Mouse (Mus musculus): ENCODE results near the gene Chaf1a. TPM values are rescaled to one million over a fixed set of nuclear protein-coding genes. Genes with fewer than 3 reads are reported as not detected.
A peak's percentile ranks its signal among the peaks of the same experiment; 100 is the strongest.

Chaf1a gene
- total and polyA plus RNA-seq, 2 experiments from 2014 or later: 2.7 to 2.8 TPM

DNA sequence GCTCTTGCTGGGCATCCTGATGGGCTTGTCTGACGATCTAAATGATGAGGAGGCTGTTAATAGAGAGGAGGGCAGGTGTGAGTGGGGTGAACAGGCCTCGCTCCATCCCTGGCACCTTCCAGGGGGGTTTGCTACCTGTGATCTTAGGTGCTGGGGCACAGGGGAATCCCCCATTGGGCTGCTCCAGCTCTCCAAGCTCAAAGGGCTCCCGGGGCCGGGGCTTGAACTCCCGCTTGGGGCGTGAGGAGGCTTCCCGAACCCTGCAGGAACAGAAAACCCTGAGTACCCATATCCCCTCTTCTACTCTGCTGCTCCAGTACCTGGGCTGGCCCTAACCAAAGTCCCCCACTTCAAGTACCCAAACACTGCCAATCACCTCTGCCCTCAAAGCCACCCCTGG lies 22.4 kb upstream of the Chaf1a start:
- 92% methylated on average over 7 of the region's 7 CpGs for WGBS
- ATAC-seq (ENCODE audit: low FRiP score) (0 out of 2 replicates have a peak, but pooled peaks have one; percentile 3), DNase-seq (ENCODE audit: low spot score) (no peak)
- Histone ChIP-seq H3K9me3 (ENCODE audit: low read length) (no peaks in the 10 kb centered on the region), H3K27ac (ENCODE audit: low read depth, low read length) (peak overlapping the region; percentile 14; the same call in 1 of the 2 replicates), H3K27me3 (ENCODE audit: insufficient read depth, low read length) (no peaks in the 10 kb centered on the region), H3K4me1 (ENCODE audit: insufficient read depth, low read length) (0 out of 2 replicates have a peak, but pooled peaks cover 3% of the 10 kb centered on the region), H3K4me2 (ENCODE audit: low read depth, low read length, poor library complexity, severe bottlenecking) (no peak overlapping the region), H3K9ac (replicated peaks; ENCODE audit: low read length, poor library complexity, severe bottlenecking) (no peak overlapping the region), H3K4me3 (ENCODE audit: low read depth, low read length) (no peak overlapping the region), H3K36me3 (ENCODE audit: insufficient read depth, low read length) (peaks cover 50% of the 10 kb centered on the region)
- no peak for TF ChIP-seq CTCF (IDR thresholded peaks at IDR 0.05)

GRCm38 (mm10) chr17:56018347-56019131 lies 21.7 kb upstream of the Chaf1a start:
- no peak overlapping the region for H3K4me2 ChIP-seq (ENCODE audit: low read depth, low read length, poor library complexity, severe bottlenecking)
- H3K9me3 ChIP-seq (ENCODE audit: low read length): no peaks in the 10 kb centered on the region
- peak; percentile 70 for TF ChIP-seq CTCF (IDR thresholded peaks at IDR 0.05)
- DNase-seq (ENCODE audit: low spot score) (peak; percentile 66), ATAC-seq (ENCODE audit: low FRiP score) (peak; percentile 55)
- 73% methylated on average over 20 of the region's 20 CpGs for WGBS
- H3K27ac ChIP-seq (ENCODE audit: low read depth, low read length): peak overlapping the region; percentile 14; the same call in 1 of the 2 replicates
- H3K27me3 ChIP-seq (ENCODE audit: insufficient read depth, low read length): no peaks in the 10 kb centered on the region
- H3K4me1 ChIP-seq (ENCODE audit: insufficient read depth, low read length): 0 out of 2 replicates have a peak, but pooled peaks cover 3% of the 10 kb centered on the region
- H3K4me3 ChIP-seq (ENCODE audit: low read depth, low read length): no peak overlapping the region
- peaks cover 51% of the 10 kb centered on the region for H3K36me3 ChIP-seq (ENCODE audit: insufficient read depth, low read length)
- no peak overlapping the region for H3K9ac ChIP-seq (replicated peaks; ENCODE audit: low read length, poor library complexity, severe bottlenecking)

DNA sequence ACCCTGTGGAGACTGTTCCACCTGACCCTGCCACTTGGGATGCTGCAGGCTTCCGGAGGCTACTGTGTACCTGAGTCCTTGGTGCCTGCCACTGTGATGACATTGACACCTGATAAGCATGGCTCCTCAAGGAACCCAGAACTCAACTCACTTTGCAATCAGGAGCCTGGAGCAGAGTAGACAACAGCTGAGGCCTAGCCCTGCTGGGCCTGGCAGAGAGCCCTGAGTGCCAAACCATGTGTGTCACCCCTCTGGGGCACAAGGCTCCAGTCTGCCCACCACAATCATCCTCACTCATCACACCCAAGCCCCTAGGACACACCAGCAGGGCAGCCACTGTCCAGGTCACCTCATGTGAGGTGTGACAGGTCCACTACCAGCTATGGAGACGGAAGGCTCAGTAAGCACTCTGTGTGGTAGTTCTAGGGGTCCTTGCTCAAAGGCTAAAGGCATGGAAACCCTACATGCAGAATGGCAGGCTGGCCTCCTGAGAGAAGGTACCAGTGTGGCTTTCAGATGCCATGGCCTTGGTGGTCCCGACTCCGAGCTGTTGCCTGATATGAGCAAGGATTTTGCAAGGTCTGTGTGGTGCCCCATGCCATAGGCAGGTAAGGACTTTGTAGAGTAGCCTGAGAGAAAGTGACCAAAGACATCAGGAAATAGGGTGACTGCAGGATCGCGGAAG lies 19.7 kb upstream of the Chaf1a start:
- ATAC-seq (ENCODE audit: low FRiP score) (no peak), DNase-seq (ENCODE audit: low spot score) (no peak)
- Histone ChIP-seq H3K9me3 (ENCODE audit: low read length) (no peaks in the 10 kb centered on the region), H3K9ac (replicated peaks; ENCODE audit: low read length, poor library complexity, severe bottlenecking) (no peak overlapping the region), H3K27ac (ENCODE audit: low read depth, low read length) (peak overlapping the region; percentile 47; the same call in 1 of the 2 replicates), H3K4me3 (ENCODE audit: low read depth, low read length) (no peak overlapping the region), H3K4me1 (ENCODE audit: insufficient read depth, low read length) (0 out of 2 replicates have a peak, but pooled peaks cover 3% of the 10 kb centered on the region), H3K36me3 (ENCODE audit: insufficient read depth, low read length) (peaks cover 42% of the 10 kb centered on the region), H3K4me2 (ENCODE audit: low read depth, low read length, poor library complexity, severe bottlenecking) (no peak overlapping the region), H3K27me3 (ENCODE audit: insufficient read depth, low read length) (no peaks in the 10 kb centered on the region)
- no peak for TF ChIP-seq CTCF (IDR thresholded peaks at IDR 0.05)
- 83% methylated on average over 6 of the region's 6 CpGs for WGBS

DNA sequence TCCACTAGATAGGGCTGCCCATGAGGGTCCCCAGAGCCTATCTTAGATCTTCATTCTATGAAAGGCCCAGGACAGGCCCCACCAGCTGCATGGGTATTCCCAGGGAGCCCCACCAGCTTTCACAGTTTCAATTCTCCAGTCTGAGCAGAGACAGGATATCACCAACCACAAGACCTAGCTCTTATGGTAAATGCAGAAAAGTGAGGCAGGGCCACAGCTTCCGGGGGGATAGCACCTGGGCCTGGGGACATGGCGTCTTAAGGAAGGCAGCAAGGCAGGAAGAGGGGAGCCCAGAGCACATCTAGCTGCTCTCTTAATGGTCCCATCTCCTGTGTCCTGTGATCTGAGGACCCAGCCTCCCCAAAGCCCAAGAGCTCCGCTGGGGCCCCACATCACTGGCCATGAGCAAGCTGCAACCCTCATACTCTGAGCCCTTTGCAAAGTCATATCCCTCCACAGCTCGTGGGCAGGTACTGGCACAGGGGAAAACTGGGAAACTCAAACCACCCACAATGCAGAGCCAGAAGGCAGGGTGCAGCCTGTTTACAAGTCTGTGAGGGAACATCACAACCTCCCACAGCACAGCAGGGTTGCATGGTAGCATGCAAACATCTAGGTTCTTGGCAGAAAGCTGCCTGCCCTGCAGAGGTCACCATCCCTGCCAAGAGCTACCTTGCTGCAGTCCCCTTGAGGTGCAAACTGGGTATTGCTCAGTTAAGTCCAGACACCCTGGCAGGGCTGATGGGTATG lies 18.9 kb upstream of the Chaf1a start:
- Histone ChIP-seq H3K4me1 (ENCODE audit: insufficient read depth, low read length) (0 out of 2 replicates have a peak, but pooled peaks cover 3% of the 10 kb centered on the region), H3K36me3 (ENCODE audit: insufficient read depth, low read length) (peaks cover 37% of the 10 kb centered on the region), H3K27me3 (ENCODE audit: insufficient read depth, low read length) (no peaks in the 10 kb centered on the region), H3K9me3 (ENCODE audit: low read length) (no peaks in the 10 kb centered on the region), H3K4me3 (ENCODE audit: low read depth, low read length) (no peak overlapping the region), H3K9ac (replicated peaks; ENCODE audit: low read length, poor library complexity, severe bottlenecking) (no peak overlapping the region), H3K27ac (ENCODE audit: low read depth, low read length) (peak overlapping the region; percentile 27), H3K4me2 (ENCODE audit: low read depth, low read length, poor library complexity, severe bottlenecking) (no peak overlapping the region)
- WGBS: 91% methylated on average over 4 of the region's 4 CpGs
- TF ChIP-seq CTCF (IDR thresholded peaks at IDR 0.05): no peak; the same call in 1 of the 2 replicates
- DNase-seq (ENCODE audit: low spot score): no peak
- ATAC-seq (ENCODE audit: low FRiP score): no peak

GRCm38 (mm10) chr17:56022131-56022988 lies 17.9 kb upstream of the Chaf1a start:
- H3K4me3 ChIP-seq (ENCODE audit: low read depth, low read length): no peak overlapping the region
- H3K36me3 ChIP-seq (ENCODE audit: insufficient read depth, low read length): peaks cover 27% of the 10 kb centered on the region
- H3K27me3 ChIP-seq (ENCODE audit: insufficient read depth, low read length): no peaks in the 10 kb centered on the region
- H3K9me3 ChIP-seq (ENCODE audit: low read length): no peaks in the 10 kb centered on the region
- 0 out of 2 replicates have a peak overlapping the region, but pooled peaks have one; percentile 43 for H3K27ac ChIP-seq (ENCODE audit: low read depth, low read length)
- no peak overlapping the region for H3K9ac ChIP-seq (replicated peaks; ENCODE audit: low read length, poor library complexity, severe bottlenecking)
- H3K4me2 ChIP-seq (ENCODE audit: low read depth, low read length, poor library complexity, severe bottlenecking): no peak overlapping the region
- 0 out of 2 replicates have a peak, but pooled peaks cover 3% of the 10 kb centered on the region for H3K4me1 ChIP-seq (ENCODE audit: insufficient read depth, low read length)
- no peak for ATAC-seq (ENCODE audit: low FRiP score)
- no peak for TF ChIP-seq CTCF (IDR thresholded peaks at IDR 0.05)
- 28% methylated on average over 2 of the region's 2 CpGs for WGBS
- DNase-seq (ENCODE audit: low spot score): no peak
